Mouse (Mus musculus) cerebellum, postnatal 10 days (tissue): ENCODE measurements around the gene Eif4enif1.
"Not testable (repeated sequence)": the region's sequence is repeated elsewhere in the genome, so short reads cannot be mapped to it uniquely, and the experiment has no call there.

Source experiments
- DNase-seq, 2 experiments: peaks; one replicate each; pipeline ENCODE4 v3.0.0; 2021; ENCODE audit warnings: mixed read lengths in 2 of 2

Gene Eif4enif1

GRCm38 (mm10) chr11:3202231-3202701 lies at the start of gene Eif4enif1:
Gene Eif4enif1 (plus strand): TSS chr11:3202392.
- DNase-seq: peak; percentile 95 to 96

- peak; percentile 37 to 47 for DNase-seq
Observed at GRCm38 (mm10) chr11:3153666-3154397, 48.4 kb upstream of the Eif4enif1 start.

GRCm38 (mm10) chr11:3156991-3157390 lies 45.2 kb upstream of the Eif4enif1 start:
- not testable (repeated sequence) for DNase-seq

GRCm38 (mm10) chr11:3157996-3158395 lies 44.2 kb upstream of the Eif4enif1 start:
- DNase-seq: not testable (repeated sequence)

GRCm38 (mm10) chr11:3158800-3159199 lies 43.4 kb upstream of the Eif4enif1 start:
- not testable (repeated sequence) for DNase-seq

- peak; percentile 39 to 64 for DNase-seq
Observed at GRCm38 (mm10) chr11:3161370-3161769, 40.8 kb upstream of the Eif4enif1 start.

GRCm38 (mm10) chr11:3162236-3162897 lies 39.8 kb upstream of the Eif4enif1 start:
- DNase-seq: peak; percentile 32 to 39

GRCm38 (mm10) chr11:3163122-3163521 lies 39.1 kb upstream of the Eif4enif1 start:
- DNase-seq: peak in 1 of 2 experiments; percentile 14

- not testable (repeated sequence) for DNase-seq
Observed at GRCm38 (mm10) chr11:3163661-3164060, 38.5 kb upstream of the Eif4enif1 start.

- DNase-seq: not testable (repeated sequence)
Observed at GRCm38 (mm10) chr11:3165210-3165782, 36.9 kb upstream of the Eif4enif1 start.

- not testable (repeated sequence) for DNase-seq
Observed at GRCm38 (mm10) chr11:3166321-3166720, 35.9 kb upstream of the Eif4enif1 start.

GRCm38 (mm10) chr11:3167129-3167528 lies 35.1 kb upstream of the Eif4enif1 start:
- DNase-seq: not testable (repeated sequence)

GRCm38 (mm10) chr11:3167571-3168001 lies 34.6 kb upstream of the Eif4enif1 start:
- DNase-seq: peak; percentile 14 to 35

- DNase-seq: peak in 1 of 2 experiments; percentile 20
Observed at GRCm38 (mm10) chr11:3169042-3169441, 33.1 kb upstream of the Eif4enif1 start.

- peak; percentile 25 to 29 for DNase-seq
Observed at GRCm38 (mm10) chr11:3171931-3172330, 30.3 kb upstream of the Eif4enif1 start.

GRCm38 (mm10) chr11:3172526-3172925 lies 29.7 kb upstream of the Eif4enif1 start:
- DNase-seq: not testable (repeated sequence)

- peak; percentile 45 to 53 for DNase-seq
Observed at GRCm38 (mm10) chr11:3173425-3174318, 28.5 kb upstream of the Eif4enif1 start.

- DNase-seq: peak; percentile 16 to 41
Observed at GRCm38 (mm10) chr11:3178968-3179725, 23.0 kb upstream of the Eif4enif1 start.

- peak in 1 of 2 experiments; percentile 8 for DNase-seq
Observed at GRCm38 (mm10) chr11:3179726-3180092, 22.5 kb upstream of the Eif4enif1 start.

- not testable (repeated sequence) for DNase-seq
Observed at GRCm38 (mm10) chr11:3180510-3181160, 21.6 kb upstream of the Eif4enif1 start.

- DNase-seq: peak; percentile 34 to 49
Observed at GRCm38 (mm10) chr11:3181250-3181649, 20.9 kb upstream of the Eif4enif1 start.
